Mouse (Mus musculus) lung, embryonic 14.5 days (tissue): ENCODE results near the gene Supt7l. TPM values are rescaled to one million over a fixed set of nuclear protein-coding genes. Genes with fewer than 3 reads are reported as not detected.

Experiments used
- ATAC-seq: fragments of 200-750 bp; cut with Nextera tagmentation; 2 replicates; pipeline ENCODE4 v1.8.0; 2017; ENCODE audit warnings: mild to moderate bottlenecking, moderate TSS enrichment, moderate library complexity; ENCODE audit not compliant: insufficient read depth
- DNase-seq: peaks from one replicate; pipeline ENCODE4 v3.0.0-alpha.2; 2015
- H3K27ac ChIP-seq: fragments of 300-500 bp; sonication (generic); 2 replicates; pipeline ENCODE4 v1.5.1; 2014; ENCODE audit warnings: low read depth, mild to moderate bottlenecking, moderate library complexity
- H3K27me3 ChIP-seq: fragments of 300-500 bp; sonication (generic); 2 replicates; pipeline ENCODE4 v1.6.1; 2014; ENCODE audit warnings: low read length, control low read depth; ENCODE audit not compliant: insufficient read depth
- H3K36me3 ChIP-seq: fragments of 300-500 bp; sonication (generic); 2 replicates; pipeline ENCODE4 v1.6.1; 2014; ENCODE audit warnings: control low read depth; ENCODE audit not compliant: insufficient read depth
- H3K4me1 ChIP-seq: fragments of 300-500 bp; sonication (generic); 2 replicates; pipeline ENCODE4 v1.6.1; 2014; ENCODE audit warnings: antibody characterized with exemption, control low read depth; ENCODE audit not compliant: insufficient read depth
- H3K4me2 ChIP-seq: fragments of 300-500 bp; sonication (generic); 2 replicates; pipeline ENCODE4 v1.6.1; 2014; ENCODE audit warnings: mild to moderate bottlenecking
- H3K4me3 ChIP-seq: fragments of 300-500 bp; sonication (generic); 2 replicates; pipeline ENCODE4 v1.5.1; 2014; ENCODE audit warnings: low read depth, low read length
- H3K9ac ChIP-seq: fragments of 300-500 bp; sonication (generic); 2 replicates; pipeline ENCODE4 v1.6.1; 2014
- H3K9me3 ChIP-seq: fragments of 300-500 bp; sonication (generic); 2 replicates; pipeline ENCODE4 v1.6.1; 2016; ENCODE audit warnings: low read depth, low read length, control low read depth
- CTCF ChIP-seq: IDR thresholded peaks from 2 replicates; pipeline ENCODE4 v1.5.1; 2016; ENCODE audit warnings: antibody characterized with exemption, low read depth
- WGBS: fragments of 180-500 bp; shearing (Covaris S2); extraction: QIAGEN DNeasy Blood & Tissue Kit; methylation state at CpG from one replicate; pipeline ENCODE4 v1.1.7; 2014; 5-methylcytosine and 5-hydroxymethylcytosine counted together
- polyA plus RNA-seq: library from polyadenylated mRNA; unstranded; fragments of >200 nt; fragmentation: Nextera tagmentation; extraction: Ambion mirVana; gene quantifications from 2 replicates; pipeline ENCODE4 v1.2.1, GENCODE M21; 2014

The Supt7l gene
- polyA plus RNA-seq, 1 experiment from 2014 or later, result 20.5 TPM

GRCm38 (mm10) chr5:31494513-31495297 lies 32.9 kb downstream of the Supt7l start, which contains the start of gene Gpn1:
TSS of gene Gpn1 (plus strand) at chr5:31494741.
- Histone ChIP-seq H3K4me3 (peak within 1 kb of the TSS; percentile 78), H3K9me3 (no peaks in the 10 kb centered on the region), H3K27ac (no peak within 1 kb of the TSS), H3K4me1 (0 out of 2 replicates have a peak, but pooled peaks cover 3% of the 10 kb centered on the region), H3K9ac (peak within 1 kb of the TSS; percentile 73), H3K27me3 (no peaks in the 10 kb centered on the region), H3K4me2 (peak within 1 kb of the TSS; percentile 73), H3K36me3 (peaks cover 32% of the 10 kb centered on the region)
- no peak for TF ChIP-seq CTCF
- ATAC-seq (peak; percentile 100), DNase-seq (peak; percentile 97)
- under 1% methylated on average over 49 of the region's 49 CpGs for WGBS

GRCm38 (mm10) chr5:31492031-31492430 lies 35.6 kb downstream of the Supt7l start:
- WGBS, result 68% methylated on average over 1 of the region's 1 CpGs
- TF ChIP-seq CTCF, result no peak
- H3K9me3 ChIP-seq, result no peaks in the 10 kb centered on the region
- H3K4me1 ChIP-seq, result 0 out of 2 replicates have a peak, but pooled peaks cover 3% of the 10 kb centered on the region
- no peak for ATAC-seq
- H3K4me2 ChIP-seq, result no peak overlapping the region
- H3K4me3 ChIP-seq, result no peak overlapping the region
- H3K27ac ChIP-seq, result no peak overlapping the region
- H3K9ac ChIP-seq, result no peak overlapping the region
- DNase-seq, result no peak
- peaks cover 8% of the 10 kb centered on the region for H3K36me3 ChIP-seq
- H3K27me3 ChIP-seq, result no peaks in the 10 kb centered on the region

GRCm38 (mm10) chr5:31489116-31489769 lies 38.4 kb downstream of the Supt7l start:
- no peaks in the 10 kb centered on the region for H3K36me3 ChIP-seq
- DNase-seq (no peak), ATAC-seq (no peak)
- no peak overlapping the region for H3K9ac ChIP-seq
- H3K4me1 ChIP-seq, result no peaks in the 10 kb centered on the region
- H3K9me3 ChIP-seq, result no peaks in the 10 kb centered on the region
- no peaks in the 10 kb centered on the region for H3K27me3 ChIP-seq
- WGBS, result 59% methylated on average over 7 of the region's 7 CpGs
- TF ChIP-seq CTCF, result no peak
- H3K27ac ChIP-seq, result no peak overlapping the region
- H3K4me2 ChIP-seq, result no peak overlapping the region
- no peak overlapping the region for H3K4me3 ChIP-seq

- ATAC-seq, result no peak
- no peaks in the 10 kb centered on the region for H3K27me3 ChIP-seq
- H3K9ac ChIP-seq, result no peak overlapping the region
- H3K4me3 ChIP-seq, result no peak overlapping the region
- no peak for TF ChIP-seq CTCF
- H3K36me3 ChIP-seq, result no peaks in the 10 kb centered on the region
- 93% methylated on average over 3 of the region's 3 CpGs for WGBS
- H3K4me2 ChIP-seq, result no peak overlapping the region
- no peak for DNase-seq
- no peaks in the 10 kb centered on the region for H3K4me1 ChIP-seq
- H3K27ac ChIP-seq, result no peak overlapping the region
- no peaks in the 10 kb centered on the region for H3K9me3 ChIP-seq
Observed at GRCm38 (mm10) chr5:31487889-31488288, 39.7 kb downstream of the Supt7l start.

GRCm38 (mm10) chr5:31485440-31485839 lies 42.2 kb downstream of the Supt7l start, which contains the start of gene 4930548H24Rik:
TSS of gene 4930548H24Rik (plus strand) at chr5:31485740.
- no peaks in the 10 kb centered on the region for H3K4me1 ChIP-seq
- no peak within 1 kb of the TSS for H3K4me2 ChIP-seq
- H3K36me3 ChIP-seq, result peaks cover 17% of the 10 kb centered on the region
- TF ChIP-seq CTCF, result no peak
- no peak within 1 kb of the TSS for H3K27ac ChIP-seq
- H3K27me3 ChIP-seq, result no peaks in the 10 kb centered on the region
- H3K9ac ChIP-seq, result no peak within 1 kb of the TSS
- H3K9me3 ChIP-seq, result no peaks in the 10 kb centered on the region
- WGBS, result 89% methylated on average over 3 of the region's 3 CpGs
- ATAC-seq, result no peak
- no peak for DNase-seq
- H3K4me3 ChIP-seq, result no peak within 1 kb of the TSS

- Histone ChIP-seq H3K9me3 (no peaks in the 10 kb centered on the region), H3K27ac (no peak overlapping the region), H3K4me3 (no peak overlapping the region), H3K36me3 (peaks cover 65% of the 10 kb centered on the region), H3K9ac (no peak overlapping the region), H3K4me2 (no peak overlapping the region), H3K4me1 (no peaks in the 10 kb centered on the region), H3K27me3 (no peaks in the 10 kb centered on the region)
- 77% methylated on average over 4 of the region's 4 CpGs for WGBS
- no peak for TF ChIP-seq CTCF
- DNase-seq (no peak), ATAC-seq (no peak)
Observed at GRCm38 (mm10) chr5:31480536-31480935, 47.1 kb downstream of the Supt7l start.

GRCm38 (mm10) chr5:31470334-31470733 lies 57.3 kb downstream of the Supt7l start:
- Histone ChIP-seq H3K9me3 (no peaks in the 10 kb centered on the region), H3K4me2 (no peak overlapping the region), H3K9ac (no peak overlapping the region), H3K4me1 (no peaks in the 10 kb centered on the region), H3K27ac (no peak overlapping the region), H3K36me3 (peaks cover 84% of the 10 kb centered on the region), H3K27me3 (no peaks in the 10 kb centered on the region), H3K4me3 (no peak overlapping the region)
- ATAC-seq (no peak), DNase-seq (peak; percentile 67)
- TF ChIP-seq CTCF, result peak; percentile 73
- WGBS, result 65% methylated on average over 7 of the region's 7 CpGs
